Mouse (Mus musculus): ENCODE results near the gene Fgfr2.

The Fgfr2 gene

GRCm38 (mm10) chr7:132930850-132931559, 192.1 kb downstream of the Fgfr2 start, which contains the start of gene Zranb1:
TSS of gene Zranb1 (plus strand) at chr7:132931142.
- DNase-seq: peak; percentile 99

GRCm38 (mm10) chr7:132930055-132930454, 193.1 kb downstream of the Fgfr2 start:
- DNase-seq: no peak

GRCm38 (mm10) chr7:132927201-132927600, 195.9 kb downstream of the Fgfr2 start:
- no peak for DNase-seq

DNA sequence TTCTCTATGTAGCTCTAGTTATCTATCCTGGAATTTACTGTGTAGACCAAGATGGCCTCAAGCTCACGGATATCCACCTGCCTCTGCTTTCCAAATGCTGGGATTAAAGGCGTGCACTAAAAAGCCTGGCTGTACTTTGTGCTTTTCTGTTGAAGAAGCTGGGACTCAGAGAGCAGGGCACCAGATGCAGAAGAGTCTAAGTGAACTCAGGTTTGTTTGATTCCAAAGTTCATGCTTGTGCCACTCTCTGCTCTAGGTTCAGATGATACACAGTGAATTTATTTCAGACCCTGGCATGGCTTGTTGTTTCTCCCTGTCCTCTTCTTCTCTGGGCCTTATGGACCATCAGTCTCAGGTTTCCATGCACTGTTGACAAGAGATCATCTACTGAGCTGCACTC, 197.9 kb downstream of the Fgfr2 start:
- DNase-seq: no peak

- DNase-seq: peak in 1 of 2 experiments; percentile 26
Observed at GRCm38 (mm10) chr7:132921971-132922370, 201.2 kb downstream of the Fgfr2 start.

DNA sequence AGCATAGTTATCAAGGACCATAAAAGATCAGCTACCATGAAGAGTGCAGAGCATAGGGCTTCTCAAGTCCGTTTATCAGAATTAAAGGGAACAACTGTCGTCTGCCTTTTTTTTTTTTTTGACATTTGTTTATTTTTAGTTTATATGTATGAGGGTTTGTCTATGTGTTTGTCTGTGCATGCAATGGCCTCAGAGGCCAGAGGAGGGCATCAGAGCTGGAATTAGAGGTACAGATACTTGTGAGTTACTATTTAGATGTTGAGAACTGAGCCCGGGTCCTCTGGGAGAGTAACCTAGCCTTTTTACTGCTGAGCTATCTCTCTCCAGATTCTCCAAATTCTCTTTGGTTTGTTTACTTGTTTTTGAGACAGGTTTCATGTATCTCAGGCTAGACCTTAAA, 219.4 kb downstream of the Fgfr2 start:
- DNase-seq: no peak

GRCm38 (mm10) chr7:132900826-132901531, 222.2 kb downstream of the Fgfr2 start:
- DNase-seq: no peak

DNA sequence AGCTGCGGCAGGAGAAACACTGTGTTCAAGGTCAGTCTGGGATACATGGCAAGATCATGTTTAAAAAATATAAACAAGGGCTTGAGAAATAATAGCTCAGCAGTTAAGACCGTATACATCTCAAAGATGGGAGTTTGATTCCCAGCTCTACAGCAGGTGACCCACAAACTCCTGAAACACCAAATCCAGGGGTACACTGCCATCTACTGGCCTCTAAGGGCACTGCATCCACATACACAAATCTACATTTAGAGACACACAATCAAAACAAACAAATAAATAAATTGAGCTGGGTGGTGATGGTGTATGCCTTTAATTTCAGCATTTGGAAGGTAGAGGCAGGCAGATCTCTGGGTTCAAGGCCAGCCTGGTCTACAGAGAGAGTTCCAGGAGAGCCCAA, 224.9 kb downstream of the Fgfr2 start:
- peak; percentile 29 to 48 for DNase-seq

- DNase-seq: no peak
Observed at GRCm38 (mm10) chr7:132897258-132897657, 225.9 kb downstream of the Fgfr2 start.

- DNase-seq: peak; percentile 39 to 45
Observed at GRCm38 (mm10) chr7:132896206-132896815, 226.8 kb downstream of the Fgfr2 start.

DNA sequence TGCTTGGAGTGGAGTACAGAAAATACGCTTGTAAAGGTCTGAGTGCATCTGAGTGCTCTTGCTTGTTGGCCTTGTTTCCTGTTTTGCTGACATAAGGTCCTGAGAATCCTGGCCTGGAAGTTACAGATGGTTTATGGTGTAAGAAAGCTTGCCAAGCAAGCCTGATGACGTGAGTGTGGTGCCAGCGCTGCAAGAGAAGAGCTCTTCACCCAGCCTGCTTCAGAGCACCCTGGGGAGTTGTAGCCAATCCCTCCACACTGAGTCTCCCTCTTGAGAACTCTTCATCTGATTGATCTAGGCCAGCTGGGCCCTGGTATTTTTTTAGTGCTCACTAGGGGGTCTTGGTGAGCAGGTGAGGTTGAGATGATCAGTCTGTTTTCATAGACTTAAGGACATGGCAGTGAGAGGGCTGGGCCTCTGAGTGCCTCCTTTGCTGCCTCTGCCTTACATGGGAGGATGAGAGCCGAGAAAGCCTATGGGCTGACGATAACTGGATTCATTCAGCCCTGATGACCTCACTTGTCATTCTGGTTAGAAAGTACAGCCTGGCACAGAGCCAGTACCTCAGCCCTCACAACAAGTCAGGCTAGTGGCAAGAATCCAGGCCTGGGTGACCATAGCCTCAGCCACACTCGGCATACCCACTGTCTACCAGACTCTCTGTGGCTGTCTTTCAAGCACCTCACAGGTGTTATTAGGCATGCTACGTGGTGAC, 228.2 kb downstream of the Fgfr2 start:
- peak; percentile 67 to 74 for DNase-seq

DNA sequence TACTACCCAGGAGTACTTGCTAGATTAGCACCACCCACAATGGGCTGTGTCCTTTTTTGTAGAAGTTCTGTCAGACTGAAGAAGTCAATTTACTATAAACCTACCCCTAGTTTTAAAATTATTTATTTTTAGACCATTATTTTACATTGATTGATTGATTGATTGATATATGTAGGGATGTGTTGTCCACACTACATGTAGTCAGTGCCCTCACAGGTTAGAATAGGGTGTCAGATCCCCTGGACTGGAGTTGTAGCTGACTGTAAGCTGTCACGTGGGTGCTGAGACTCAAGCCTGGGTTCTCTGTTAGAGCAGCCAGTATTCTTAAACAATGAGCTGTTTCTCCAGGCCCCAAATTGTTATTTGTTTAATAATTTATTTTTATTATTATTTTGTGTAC, 229.8 kb downstream of the Fgfr2 start:
- no peak for DNase-seq

DNA sequence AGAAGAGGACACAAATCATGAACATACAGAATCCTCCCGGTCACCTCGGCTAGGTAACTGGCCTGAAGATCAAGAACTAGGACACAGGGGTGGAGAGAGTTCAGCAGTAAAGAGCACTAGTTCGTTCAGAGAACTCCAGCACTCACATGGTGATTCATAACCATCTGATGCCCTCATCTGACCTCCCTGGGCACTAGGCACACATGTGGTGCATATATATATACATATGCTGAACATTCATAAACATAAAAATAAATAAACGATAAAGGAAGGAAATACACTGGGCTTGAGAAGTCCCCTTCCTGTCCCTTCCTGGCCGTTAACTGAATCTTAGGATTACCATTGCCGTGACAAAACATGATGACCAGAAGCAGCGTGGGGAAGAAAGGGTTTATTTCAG, 230.3 kb downstream of the Fgfr2 start:
- no peak for DNase-seq

- DNase-seq: peak; percentile 91 to 93
Observed at GRCm38 (mm10) chr7:132892311-132892661, 230.9 kb downstream of the Fgfr2 start.

DNA sequence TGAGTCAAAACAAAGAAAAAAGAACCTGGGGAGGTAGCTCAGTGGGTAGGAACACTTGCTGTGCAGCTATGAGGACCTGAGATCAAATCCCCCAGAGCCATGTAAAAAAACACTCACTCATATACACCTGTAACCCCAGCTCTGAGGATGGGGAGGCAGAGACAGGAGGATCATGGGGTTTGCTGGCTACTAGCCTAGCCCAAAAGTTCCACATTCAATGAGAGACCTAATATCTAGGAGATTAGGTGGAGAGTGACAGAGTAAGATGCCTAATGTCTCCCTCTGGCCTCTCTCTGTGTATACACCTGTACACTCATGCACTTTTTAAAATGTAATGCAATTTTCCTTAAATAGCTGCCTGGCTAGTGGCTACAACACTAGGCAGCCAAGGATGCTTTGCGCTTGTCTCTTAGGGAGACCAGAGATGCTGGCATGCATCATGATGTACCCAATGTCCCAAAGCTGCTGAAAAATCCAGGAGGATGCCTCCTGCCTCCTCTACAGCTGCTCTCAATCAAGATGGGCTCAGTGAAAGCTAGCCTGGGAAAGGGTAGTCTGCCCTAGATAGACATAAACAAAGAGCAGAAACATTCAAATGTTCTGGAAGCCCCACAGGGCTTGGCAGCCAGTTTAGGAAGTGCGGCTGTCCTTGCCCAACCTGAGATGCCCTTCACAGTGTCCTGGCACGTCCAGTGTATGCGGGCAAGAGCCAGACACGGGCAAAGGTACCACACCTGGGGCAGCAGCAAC, 231.4 kb downstream of the Fgfr2 start:
- peak in 1 of 2 experiments; percentile 87 for DNase-seq

DNA sequence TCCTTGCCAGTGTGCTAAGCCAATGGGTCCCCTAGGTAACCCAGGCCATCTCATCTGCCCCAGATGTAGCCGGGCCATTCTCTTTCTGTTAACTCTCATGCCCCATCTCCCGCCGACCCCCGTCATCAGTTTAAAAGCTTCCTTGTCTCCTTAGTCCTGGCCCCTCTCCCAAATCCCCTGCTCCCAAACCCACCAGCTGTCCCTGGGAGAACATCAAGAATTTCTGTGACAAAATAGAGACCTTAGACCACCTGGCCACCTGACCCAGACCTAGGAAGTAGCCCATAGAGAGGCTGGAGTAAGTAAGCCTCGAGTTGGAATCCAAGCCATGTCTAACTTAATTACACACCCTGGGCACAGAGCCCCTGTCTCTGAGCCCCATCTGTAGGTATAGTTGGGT, 232.9 kb downstream of the Fgfr2 start:
- no peak for DNase-seq

DNA sequence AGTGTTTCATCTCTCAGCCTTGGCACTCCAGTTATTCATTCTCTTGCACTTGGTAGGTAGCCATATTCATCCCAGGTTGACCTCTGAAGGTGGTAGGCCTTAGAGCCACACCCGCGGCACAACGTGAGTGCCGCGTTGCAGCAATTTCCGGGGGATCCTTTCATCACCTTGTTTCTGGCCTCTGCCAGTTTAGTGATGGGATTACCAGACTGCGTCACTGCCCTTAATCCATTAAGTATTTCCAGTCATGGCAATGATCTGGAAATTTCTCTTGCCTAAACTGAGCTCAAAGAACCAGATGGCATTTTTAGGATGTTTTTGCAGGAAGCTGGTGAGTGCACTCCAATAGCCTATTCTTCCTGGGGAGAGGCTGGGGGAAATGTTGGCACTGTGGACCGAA, 233.5 kb downstream of the Fgfr2 start:
- DNase-seq: no peak

DNA sequence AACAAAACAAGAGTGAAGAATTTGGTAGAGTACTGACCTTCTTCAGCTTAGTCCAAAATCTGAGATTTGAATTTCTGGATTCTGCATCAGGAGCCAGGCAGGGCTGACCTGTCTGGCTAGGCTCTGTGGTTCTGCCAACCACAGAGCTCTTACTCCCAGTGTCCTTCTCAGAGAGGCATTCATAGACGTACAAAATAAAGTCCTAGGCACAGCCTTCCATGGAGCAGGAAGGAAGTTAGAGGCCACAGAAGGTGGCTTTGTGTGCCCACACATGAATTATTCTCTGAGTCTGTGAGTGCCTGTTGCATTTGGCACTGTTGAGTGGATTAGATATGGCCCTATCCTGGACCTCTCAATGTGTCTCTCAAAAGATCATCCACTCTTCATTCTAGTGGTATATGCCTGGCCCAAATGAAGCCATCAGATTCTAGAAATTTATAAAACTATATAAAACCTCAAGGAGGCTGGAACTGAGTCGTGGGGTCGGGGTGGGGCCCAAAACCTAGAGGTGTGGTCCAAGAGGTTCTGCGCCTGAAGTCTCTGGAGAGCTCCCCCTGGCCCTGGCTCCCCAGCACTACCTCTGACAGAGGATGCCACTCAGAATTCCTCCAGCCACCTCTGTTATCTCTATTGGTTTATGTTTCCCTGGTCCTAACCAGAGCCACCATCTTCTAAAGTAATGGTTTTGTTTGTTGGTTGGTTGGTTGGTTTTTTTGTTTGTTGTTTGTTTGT, 234.5 kb downstream of the Fgfr2 start:
- DNase-seq: no peak

DNA sequence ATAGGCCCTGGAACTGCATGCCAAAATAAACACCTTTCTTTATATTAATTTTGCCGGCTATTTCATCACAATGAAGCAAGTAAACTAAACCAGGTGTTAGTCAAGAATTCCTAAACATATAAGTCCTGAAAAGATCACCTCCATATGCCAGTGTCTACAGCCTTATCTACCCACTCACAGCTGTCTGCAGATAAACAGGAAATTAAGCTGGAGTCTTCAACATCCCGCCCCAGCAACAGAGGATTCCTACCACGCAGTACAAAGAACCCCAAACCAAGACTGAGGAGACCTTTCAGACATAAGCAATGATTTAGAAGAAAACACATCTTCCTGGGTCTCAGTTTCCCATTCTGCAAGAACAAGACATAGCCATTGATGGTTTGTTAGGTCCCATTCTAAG, 235.1 kb downstream of the Fgfr2 start:
- no peak for DNase-seq

- no peak for DNase-seq
Observed at GRCm38 (mm10) chr7:132887019-132887804, 235.9 kb downstream of the Fgfr2 start.

GRCm38 (mm10) chr7:132884031-132884430, 239.1 kb downstream of the Fgfr2 start:
- DNase-seq: peak; percentile 35 to 69
